Mouse (Mus musculus) limb, embryonic 12.5 days (tissue): ENCODE results near the gene Ugt1a6a. TPM values are rescaled to one million over a fixed set of nuclear protein-coding genes. Genes with fewer than 3 reads are reported as not detected.
"Not testable (repeated sequence)": the region's sequence is repeated elsewhere in the genome, so short reads cannot be mapped to it uniquely, and the experiment has no call there.

Experiments
- ATAC-seq: fragments of 200-750 bp; cut with Nextera tagmentation; 2 replicates; pipeline ENCODE4 v1.8.0; 2017; ENCODE audit warnings: low read depth, moderate TSS enrichment; ENCODE audit not compliant: insufficient number of reproducible peaks, insufficient read depth, low FRiP score, low TSS enrichment
- H3K27ac ChIP-seq: fragments of 300-500 bp; sonication (generic); 2 replicates; pipeline ENCODE4 v1.5.1; 2016; ENCODE audit warnings: mild to moderate bottlenecking, moderate library complexity
- H3K27me3 ChIP-seq: fragments of 300-500 bp; sonication (generic); 2 replicates; pipeline ENCODE4 v1.6.1; 2016; ENCODE audit warnings: mild to moderate bottlenecking, moderate library complexity
- H3K36me3 ChIP-seq: fragments of 300-500 bp; sonication (generic); 2 replicates; pipeline ENCODE4 v1.6.1; 2016; ENCODE audit warnings: mild to moderate bottlenecking, moderate library complexity
- H3K4me1 ChIP-seq: fragments of 300-500 bp; sonication (generic); replicated peaks from 2 replicates; pipeline ENCODE4 v1.6.1; 2016
- H3K4me2 ChIP-seq: fragments of 300-500 bp; sonication (generic); 2 replicates; pipeline ENCODE4 v1.6.1; 2016; ENCODE audit warnings: mild to moderate bottlenecking, moderate library complexity
- H3K4me3 ChIP-seq: fragments of 300-500 bp; sonication (generic); replicated peaks from 2 replicates; pipeline ENCODE4 v1.5.1; 2016; ENCODE audit warnings: mild to moderate bottlenecking
- H3K9ac ChIP-seq: fragments of 300-500 bp; sonication (generic); replicated peaks from 2 replicates; pipeline ENCODE4 v1.6.1; 2016; ENCODE audit warnings: mild to moderate bottlenecking, moderate library complexity
- H3K9me3 ChIP-seq: fragments of 300-500 bp; sonication (generic); 2 replicates; pipeline ENCODE4 v1.6.1; 2016; ENCODE audit warnings: mild to moderate bottlenecking, moderate library complexity
- WGBS: fragments of 180-500 bp; shearing (Covaris S2); methylation state at CpG from one replicate; pipeline ENCODE4 v1.1.7; 2016; 5-methylcytosine and 5-hydroxymethylcytosine counted together
- polyA plus RNA-seq: library from polyadenylated mRNA; unstranded; fragments of >200 nt; fragmentation: Nextera tagmentation; extraction: Ambion mirVana; gene quantifications from 2 replicates; pipeline ENCODE4 v1.2.1, GENCODE M21; 2016

The Ugt1a6a gene
- polyA plus RNA-seq = 0.49 and 0.51 TPM in 2 replicates

- WGBS = 56% methylated on average over 5 of the region's 5 CpGs
- H3K27ac ChIP-seq, H3K4me3 ChIP-seq, H3K27me3 ChIP-seq, H3K4me2 ChIP-seq, H3K36me3 ChIP-seq, H3K9me3 ChIP-seq, ATAC-seq, H3K4me1 ChIP-seq, H3K9ac ChIP-seq: not testable (repeated sequence)
Observed at GRCm38 (mm10) chr1:88134457-88135011, at the start of gene Ugt1a6a. Gene Ugt1a6a, plus strand, starts transcription at chr1:88134809.

- no peaks in the 10 kb centered on the region for H3K4me1 ChIP-seq
- no peak for ATAC-seq
- H3K4me3 ChIP-seq = no peak overlapping the region
- WGBS = 83% methylated on average over 1 of the region's 1 CpGs
- H3K36me3 ChIP-seq = no peaks in the 10 kb centered on the region
- no peaks in the 10 kb centered on the region for H3K9me3 ChIP-seq
- H3K27ac ChIP-seq = no peak overlapping the region
- H3K4me2 ChIP-seq = no peak overlapping the region
- H3K27me3 ChIP-seq = no peaks in the 10 kb centered on the region
- no peak overlapping the region for H3K9ac ChIP-seq
Observed at GRCm38 (mm10) chr1:88086125-88086524, 48.5 kb upstream of the Ugt1a6a start.

- 77% methylated on average over 3 of the region's 3 CpGs for WGBS
- Histone ChIP-seq H3K27ac (no peak within 1 kb of the TSS), H3K9me3 (no peaks in the 10 kb centered on the region), H3K36me3 (no peaks in the 10 kb centered on the region), H3K4me2 (no peak within 1 kb of the TSS), H3K27me3 (no peaks in the 10 kb centered on the region), H3K9ac (no peak within 1 kb of the TSS), H3K4me3 (no peak within 1 kb of the TSS), H3K4me1 (no peaks in the 10 kb centered on the region)
- no peak for ATAC-seq
Observed at GRCm38 (mm10) chr1:88087513-88087912, 47.1 kb upstream of the Ugt1a6a start, which contains the start of gene Ugt1a8. Gene Ugt1a8, plus strand, starts transcription at chr1:88087813.

- no peak overlapping the region for H3K4me2 ChIP-seq
- H3K9me3 ChIP-seq = no peaks in the 10 kb centered on the region
- H3K4me3 ChIP-seq = no peak overlapping the region
- no peaks in the 10 kb centered on the region for H3K27me3 ChIP-seq
- no peak overlapping the region for H3K27ac ChIP-seq
- peaks cover 13% of the 10 kb centered on the region for H3K4me1 ChIP-seq
- H3K36me3 ChIP-seq = no peaks in the 10 kb centered on the region
- no peak for ATAC-seq
- no peak overlapping the region for H3K9ac ChIP-seq
Observed at GRCm38 (mm10) chr1:88092341-88092740, 42.3 kb upstream of the Ugt1a6a start.

GRCm38 (mm10) chr1:88094270-88094676 lies 40.3 kb upstream of the Ugt1a6a start:
- ATAC-seq = not testable (repeated sequence)

GRCm38 (mm10) chr1:88094941-88095492 lies 39.6 kb upstream of the Ugt1a6a start, which contains the start of gene Ugt1a7c:
Gene Ugt1a7c, plus strand, starts transcription at chr1:88095062.
- H3K4me2 ChIP-seq = peak within 1 kb of the TSS; percentile 43
- no peak within 1 kb of the TSS for H3K4me3 ChIP-seq
- no peak for ATAC-seq
- H3K9ac ChIP-seq = peak within 1 kb of the TSS; percentile 12; the same call in 1 of the 2 replicates
- WGBS = 8% methylated on average over 10 of the region's 10 CpGs
- no peaks in the 10 kb centered on the region for H3K36me3 ChIP-seq
- peaks cover 13% of the 10 kb centered on the region for H3K4me1 ChIP-seq
- H3K27ac ChIP-seq = peak within 1 kb of the TSS; percentile 83
- no peaks in the 10 kb centered on the region for H3K9me3 ChIP-seq
- no peaks in the 10 kb centered on the region for H3K27me3 ChIP-seq

More at GRCm38 (mm10) chr1:88094270-88094676, 40.3 kb upstream of the Ugt1a6a start:
- H3K4me2 ChIP-seq, H3K36me3 ChIP-seq, H3K4me3 ChIP-seq, H3K27me3 ChIP-seq, H3K9me3 ChIP-seq, H3K9ac ChIP-seq: not testable (repeated sequence)
- WGBS = 76% methylated on average over 3 of the region's 3 CpGs
- H3K4me1 ChIP-seq = peaks cover 13% of the 10 kb centered on the region
- H3K27ac ChIP-seq = 0 out of 2 replicates have a peak overlapping the region, but pooled peaks have one; percentile 83

GRCm38 (mm10) chr1:88098546-88098945 lies 36.1 kb upstream of the Ugt1a6a start:
- H3K4me3 ChIP-seq, H3K4me2 ChIP-seq, H3K9ac ChIP-seq, H3K27ac ChIP-seq, H3K27me3 ChIP-seq, H3K36me3 ChIP-seq, ATAC-seq, H3K9me3 ChIP-seq: not testable (repeated sequence)
- peaks cover 13% of the 10 kb centered on the region for H3K4me1 ChIP-seq
- WGBS = 91% methylated on average over 3 of the region's 3 CpGs

- WGBS = 84% methylated on average over 2 of the region's 2 CpGs
- H3K27me3 ChIP-seq, H3K36me3 ChIP-seq, ATAC-seq, H3K4me2 ChIP-seq, H3K9me3 ChIP-seq, H3K4me3 ChIP-seq, H3K9ac ChIP-seq, H3K27ac ChIP-seq: not testable (repeated sequence)
- H3K4me1 ChIP-seq = peaks cover 11% of the 10 kb centered on the region
Observed at GRCm38 (mm10) chr1:88099691-88100090, 34.9 kb upstream of the Ugt1a6a start.

GRCm38 (mm10) chr1:88103019-88103418 lies 31.6 kb upstream of the Ugt1a6a start, which contains the start of gene Ugt1a6b:
Gene Ugt1a6b, plus strand, starts transcription at chr1:88103252.
- H3K9ac ChIP-seq, H3K27ac ChIP-seq, H3K4me1 ChIP-seq, ATAC-seq, H3K36me3 ChIP-seq, H3K9me3 ChIP-seq, H3K4me2 ChIP-seq, H3K4me3 ChIP-seq, H3K27me3 ChIP-seq: not testable (repeated sequence)
- 63% methylated on average over 3 of the region's 3 CpGs for WGBS

- WGBS = 85% methylated on average over 5 of the region's 5 CpGs
- H3K4me1 ChIP-seq, H3K9ac ChIP-seq, H3K4me3 ChIP-seq, H3K4me2 ChIP-seq, H3K27ac ChIP-seq, H3K9me3 ChIP-seq, H3K36me3 ChIP-seq, H3K27me3 ChIP-seq, ATAC-seq: not testable (repeated sequence)
Observed at GRCm38 (mm10) chr1:88103697-88104468, 30.7 kb upstream of the Ugt1a6a start.

- H3K4me3 ChIP-seq = no peak overlapping the region
- no peak for ATAC-seq
- WGBS = 82% methylated on average over 1 of the region's 1 CpGs
- no peak overlapping the region for H3K9ac ChIP-seq
- no peaks in the 10 kb centered on the region for H3K9me3 ChIP-seq
- no peak overlapping the region for H3K27ac ChIP-seq
- H3K4me1 ChIP-seq = no peaks in the 10 kb centered on the region
- H3K27me3 ChIP-seq = no peaks in the 10 kb centered on the region
- H3K4me2 ChIP-seq = no peak overlapping the region
- no peaks in the 10 kb centered on the region for H3K36me3 ChIP-seq
Observed at GRCm38 (mm10) chr1:88104667-88105430, 29.8 kb upstream of the Ugt1a6a start.
